Mouse (Mus musculus) G1E (cell line): ENCODE results near the gene Myo10. TPM values are rescaled to one million over a fixed set of nuclear protein-coding genes. Genes with fewer than 3 reads are reported as not detected.

ENCODE experiments used
- ATAC-seq: 2 replicates; pipeline ENCODE4 v1.8.0; 2016; ENCODE audit warnings: mild to moderate bottlenecking; ENCODE audit not compliant: insufficient number of reproducible peaks, poor library complexity, low FRiP score, severe bottlenecking; ENCODE audit errors: extremely low read depth
- DNase-seq: peaks from one replicate; pipeline ENCODE4 v3.0.0; 2012; ENCODE audit warnings: low spot score
- H3K27me3 ChIP-seq: 2 replicates; pipeline ENCODE4 v1.6.1; 2012; ENCODE audit warnings: mild to moderate bottlenecking, low read length, inconsistent platforms; ENCODE audit not compliant: insufficient read depth
- H3K36me3 ChIP-seq: replicated peaks from 2 replicates; pipeline ENCODE3; 2012; ENCODE audit warnings: mild to moderate bottlenecking, inconsistent platforms
- H3K4me1 ChIP-seq: 2 replicates; pipeline ENCODE4 v1.6.1; 2012; ENCODE audit warnings: low read depth, low read length, inconsistent platforms, mixed read lengths; ENCODE audit not compliant: insufficient read depth
- H3K4me3 ChIP-seq: 2 replicates; pipeline ENCODE4 v1.5.1; 2012; ENCODE audit warnings: low read depth, mild to moderate bottlenecking, inconsistent platforms, low read length, moderate library complexity, mixed read lengths
- H3K9me3 ChIP-seq: replicated peaks from 2 replicates; pipeline ENCODE4 v1.6.1; 2012; ENCODE audit warnings: inconsistent platforms
- CTCF ChIP-seq: IDR thresholded peaks from 2 replicates; pipeline ENCODE4 v1.5.1; 2012; ENCODE audit warnings: low read depth, low read length, inconsistent platforms, mixed read lengths
- GATA1 ChIP-seq: IDR thresholded peaks from 2 replicates; pipeline ENCODE4 v1.6.1; 2012; ENCODE audit warnings: borderline replicate concordance, low read length, inconsistent platforms, mixed read lengths
- GATA2 ChIP-seq: IDR thresholded peaks from 2 replicates; pipeline ENCODE4 v1.6.1; 2012; ENCODE audit warnings: low read depth, low read length, inconsistent platforms, borderline replicate concordance
- POLR2AphosphoS5 ChIP-seq: IDR thresholded peaks from 2 replicates; pipeline ENCODE4 v1.6.1; 2012; ENCODE audit warnings: low read depth, low read length, inconsistent platforms; ENCODE audit not compliant: insufficient replicate concordance
- TAL1 ChIP-seq: conservative IDR thresholded peaks from 2 replicates; pipeline ENCODE4 v1.6.1; 2012; ENCODE audit warnings: low read depth, low read length, inconsistent platforms, mixed read lengths
- polyA plus RNA-seq: library from polyadenylated mRNA; stranded (reverse); fragments of >175 nt; gene quantifications from 2 replicates; pipeline ENCODE4 v1.2.3, GENCODE M21; 2012
- total RNA-seq, 2 experiments: library from RNA; stranded (forward) in 1 of 2; stranded (reverse) in 1 of 2; fragments of 200-1000 nt in 1 of 2; fragments of >200 nt in 1 of 2; fragmentation: Nextera tagmentation in 1 of 2; gene quantifications; 2 replicates each; pipeline ENCODE4 v1.2.3; 2014 to 2017

Gene Myo10
- total and polyA plus RNA-seq, 3 experiments, result 0.11 to 1.7 TPM; not detected in 1

- Histone ChIP-seq H3K4me3 (no peak overlapping the region), H3K27me3 (no peaks in the 10 kb centered on the region), H3K4me1 (no peaks in the 10 kb centered on the region), H3K9me3 (peaks cover 37% of the 10 kb centered on the region), H3K36me3 (no peaks in the 10 kb centered on the region)
- TF ChIP-seq POLR2AphosphoS5 (no peak), TAL1 (no peak), GATA2 (no peak), GATA1 (no peak), CTCF (no peak)
- DNase-seq, result no peak
- ATAC-seq, result no peak
These were observed 644 bp downstream of the Myo10 start for GRCm38 (mm10) chr15:25622867-25623471.

- Histone ChIP-seq H3K9me3 (peaks cover 39% of the 10 kb centered on the region), H3K36me3 (no peaks in the 10 kb centered on the region), H3K4me3 (no peak overlapping the region), H3K4me1 (no peaks in the 10 kb centered on the region), H3K27me3 (no peaks in the 10 kb centered on the region)
- TF ChIP-seq GATA1, result no peak
- no peak for TF ChIP-seq POLR2AphosphoS5
- no peak for TF ChIP-seq TAL1
- no peak for TF ChIP-seq CTCF
- TF ChIP-seq GATA2, result no peak
- no peak for DNase-seq
- no peak for ATAC-seq
These were observed 1.3 kb downstream of the Myo10 start for GRCm38 (mm10) chr15:25623556-25624180.

GRCm38 (mm10) chr15:25624263-25624662, 1.9 kb downstream of the Myo10 start:
- Histone ChIP-seq H3K4me3 (no peak overlapping the region), H3K9me3 (peaks cover 39% of the 10 kb centered on the region), H3K4me1 (no peaks in the 10 kb centered on the region), H3K27me3 (no peaks in the 10 kb centered on the region), H3K36me3 (no peaks in the 10 kb centered on the region)
- DNase-seq, result no peak
- no peak for ATAC-seq
- no peak for TF ChIP-seq GATA2
- TF ChIP-seq TAL1, result no peak
- no peak for TF ChIP-seq GATA1
- no peak for TF ChIP-seq CTCF
- TF ChIP-seq POLR2AphosphoS5, result no peak

GRCm38 (mm10) chr15:25625471-25625870, 3.1 kb downstream of the Myo10 start:
- H3K9me3 ChIP-seq, result peaks cover 43% of the 10 kb centered on the region
- no peak for TF ChIP-seq GATA2
- TF ChIP-seq TAL1, result no peak
- no peak for TF ChIP-seq GATA1
- no peak for TF ChIP-seq POLR2AphosphoS5
- no peak for TF ChIP-seq CTCF
- H3K4me1 ChIP-seq, result no peaks in the 10 kb centered on the region

GRCm38 (mm10) chr15:25627012-25627411, 4.7 kb downstream of the Myo10 start:
- DNase-seq (no peak), ATAC-seq (no peak)
- Histone ChIP-seq H3K27me3 (no peaks in the 10 kb centered on the region), H3K36me3 (no peaks in the 10 kb centered on the region), H3K9me3 (peaks cover 33% of the 10 kb centered on the region), H3K4me3 (no peak overlapping the region), H3K4me1 (no peaks in the 10 kb centered on the region)
- TF ChIP-seq CTCF (no peak), GATA1 (no peak), TAL1 (no peak), GATA2 (no peak), POLR2AphosphoS5 (no peak)

More at GRCm38 (mm10) chr15:25625471-25625870, 3.1 kb downstream of the Myo10 start:
- Histone ChIP-seq H3K27me3 (no peaks in the 10 kb centered on the region), H3K36me3 (no peaks in the 10 kb centered on the region), H3K4me3 (no peak overlapping the region)
- no peak for DNase-seq
- ATAC-seq, result no peak

- no peaks in the 10 kb centered on the region for H3K4me1 ChIP-seq
- ATAC-seq, result no peak
These were observed 5.9 kb downstream of the Myo10 start for GRCm38 (mm10) chr15:25628251-25628650.

More at GRCm38 (mm10) chr15:25628251-25628650, 5.9 kb downstream of the Myo10 start:
- no peaks in the 10 kb centered on the region for H3K27me3 ChIP-seq
- H3K9me3 ChIP-seq, result peaks cover 29% of the 10 kb centered on the region
- TF ChIP-seq POLR2AphosphoS5 (no peak), CTCF (no peak), GATA2 (no peak), TAL1 (no peak), GATA1 (no peak)
- DNase-seq, result no peak
- H3K4me3 ChIP-seq, result no peak overlapping the region
- no peaks in the 10 kb centered on the region for H3K36me3 ChIP-seq
